Mouse (Mus musculus): Measurements from ENCODE around the gene Alox12b. TPM values are rescaled to one million over a fixed set of nuclear protein-coding genes. Genes with fewer than 3 reads are reported as not detected.

Gene Alox12b
- polyA plus RNA-seq, 1 experiment from 2014 or later, result not detected

- H3K36me3 ChIP-seq (ENCODE audit: inconsistent target), result no peaks in the 10 kb centered on the region
- H3K79me2 ChIP-seq (ENCODE audit: inconsistent target), result no peaks in the 10 kb centered on the region
- peak within 1 kb of the TSS; percentile 1; the same call in 1 of the 2 replicates for H3K4me3 ChIP-seq (ENCODE audit: inconsistent target)
- 8% methylated on average over 24 of the region's 27 CpGs for WGBS (ENCODE audit: missing documents)
- no peak within 1 kb of the TSS for H3K27ac ChIP-seq
Observed at GRCm38 (mm10) chr11:69120221-69121000, 36.4 kb upstream of the Alox12b start, which contains the start of gene Hes7. Gene Hes7, plus strand, starts transcription at chr11:69120404.

GRCm38 (mm10) chr11:69121001-69121740 is 35.6 kb upstream of the Alox12b start:
- Histone ChIP-seq H3K27ac (no peak overlapping the region), H3K79me2 (ENCODE audit: inconsistent target) (no peaks in the 10 kb centered on the region), H3K4me3 (ENCODE audit: inconsistent target) (peak overlapping the region; percentile 43), H3K36me3 (ENCODE audit: inconsistent target) (no peaks in the 10 kb centered on the region)
- WGBS (ENCODE audit: missing documents), result 1% methylated on average over 26 of the region's 33 CpGs

GRCm38 (mm10) chr11:69121741-69122335 is 35.0 kb upstream of the Alox12b start:
- H3K79me2 ChIP-seq (ENCODE audit: inconsistent target), result no peaks in the 10 kb centered on the region
- no peak overlapping the region for H3K27ac ChIP-seq
- H3K4me3 ChIP-seq (ENCODE audit: inconsistent target), result peak overlapping the region; percentile 43
- WGBS (ENCODE audit: missing documents), result 1% methylated on average over 25 of the region's 32 CpGs
- no peaks in the 10 kb centered on the region for H3K36me3 ChIP-seq (ENCODE audit: inconsistent target)

GRCm38 (mm10) chr11:69122336-69122951 is 34.3 kb upstream of the Alox12b start, which contains the start of gene 9130213A22Rik:
Gene 9130213A22Rik, minus strand, starts transcription at chr11:69122589.
- WGBS (ENCODE audit: missing documents), result under 1% methylated on average over 64 of the region's 66 CpGs
- no peak within 1 kb of the TSS for H3K27ac ChIP-seq

GRCm38 (mm10) chr11:69123056-69123692 is 33.6 kb upstream of the Alox12b start:
- no peaks in the 10 kb centered on the region for H3K36me3 ChIP-seq (ENCODE audit: inconsistent target)
- peak overlapping the region; percentile 55 for H3K4me3 ChIP-seq (ENCODE audit: inconsistent target)
- H3K27ac ChIP-seq, result no peak overlapping the region
- 2% methylated on average over 25 of the region's 29 CpGs for WGBS (ENCODE audit: missing documents)
- H3K79me2 ChIP-seq (ENCODE audit: inconsistent target), result no peaks in the 10 kb centered on the region

More at GRCm38 (mm10) chr11:69122336-69122951, 34.3 kb upstream of the Alox12b start, which contains the start of gene 9130213A22Rik:
- Histone ChIP-seq H3K4me3 (ENCODE audit: inconsistent target) (peak within 1 kb of the TSS; percentile 55), H3K36me3 (ENCODE audit: inconsistent target) (no peaks in the 10 kb centered on the region), H3K79me2 (ENCODE audit: inconsistent target) (no peaks in the 10 kb centered on the region)

GRCm38 (mm10) chr11:69123693-69124497 is 32.9 kb upstream of the Alox12b start:
- Histone ChIP-seq H3K4me3 (ENCODE audit: inconsistent target) (peak overlapping the region; percentile 55), H3K36me3 (ENCODE audit: inconsistent target) (no peaks in the 10 kb centered on the region), H3K79me2 (ENCODE audit: inconsistent target) (no peaks in the 10 kb centered on the region), H3K27ac (peak overlapping the region; percentile 19; the same call in 1 of the 2 replicates)
- under 1% methylated on average over 30 of the region's 31 CpGs for WGBS (ENCODE audit: missing documents)

- Histone ChIP-seq H3K79me2 (ENCODE audit: inconsistent target) (no peaks in the 10 kb centered on the region), H3K4me3 (ENCODE audit: inconsistent target) (peak overlapping the region; percentile 53; the same call in 1 of the 2 replicates), H3K36me3 (ENCODE audit: inconsistent target) (no peaks in the 10 kb centered on the region), H3K27ac (no peak overlapping the region)
- WGBS (ENCODE audit: missing documents), result 0% methylated on average over 3 of the region's 3 CpGs
Observed at GRCm38 (mm10) chr11:69124498-69124847, 32.3 kb upstream of the Alox12b start.

GRCm38 (mm10) chr11:69125041-69125851 is 31.5 kb upstream of the Alox12b start:
- H3K79me2 ChIP-seq (ENCODE audit: inconsistent target), result no peaks in the 10 kb centered on the region
- 0% methylated on average over 24 of the region's 24 CpGs for WGBS (ENCODE audit: missing documents)
- 0 out of 2 replicates have a peak overlapping the region, but pooled peaks have one; percentile 13 for H3K27ac ChIP-seq

GRCm38 (mm10) chr11:69125852-69125918 is 31.1 kb upstream of the Alox12b start, which contains the start of gene Aloxe3:
Gene Aloxe3, plus strand, starts transcription at chr11:69125896.
- WGBS (ENCODE audit: missing documents), result 0% methylated on average over 3 of the region's 3 CpGs
- no peaks in the 10 kb centered on the region for H3K79me2 ChIP-seq (ENCODE audit: inconsistent target)
- peak within 1 kb of the TSS; percentile 53 for H3K4me3 ChIP-seq (ENCODE audit: inconsistent target)
- 0 out of 2 replicates have a peak within 1 kb of the TSS, but pooled peaks have one; percentile 13 for H3K27ac ChIP-seq
- no peaks in the 10 kb centered on the region for H3K36me3 ChIP-seq (ENCODE audit: inconsistent target)

More at GRCm38 (mm10) chr11:69125041-69125851, 31.5 kb upstream of the Alox12b start:
- H3K36me3 ChIP-seq (ENCODE audit: inconsistent target), result no peaks in the 10 kb centered on the region
- peak overlapping the region; percentile 53 for H3K4me3 ChIP-seq (ENCODE audit: inconsistent target)

GRCm38 (mm10) chr11:69125919-69126705 is 30.7 kb upstream of the Alox12b start:
- 7% methylated on average over 20 of the region's 20 CpGs for WGBS (ENCODE audit: missing documents)
- Histone ChIP-seq H3K4me3 (ENCODE audit: inconsistent target) (peak overlapping the region; percentile 53), H3K27ac (no peak overlapping the region), H3K79me2 (ENCODE audit: inconsistent target) (no peaks in the 10 kb centered on the region), H3K36me3 (ENCODE audit: inconsistent target) (no peaks in the 10 kb centered on the region)

- Histone ChIP-seq H3K4me3 (ENCODE audit: inconsistent target) (no peak overlapping the region), H3K79me2 (ENCODE audit: inconsistent target) (no peaks in the 10 kb centered on the region), H3K27ac (no peak overlapping the region), H3K36me3 (ENCODE audit: inconsistent target) (no peaks in the 10 kb centered on the region)
- 71% methylated on average over 2 of the region's 2 CpGs for WGBS (ENCODE audit: missing documents)
Observed at GRCm38 (mm10) chr11:69126706-69127095, 30.1 kb upstream of the Alox12b start.

- 72% methylated on average over 8 of the region's 8 CpGs for WGBS (ENCODE audit: missing documents)
- H3K4me3 ChIP-seq (ENCODE audit: inconsistent target), result no peak overlapping the region
- no peaks in the 10 kb centered on the region for H3K79me2 ChIP-seq (ENCODE audit: inconsistent target)
- H3K27ac ChIP-seq, result no peak overlapping the region
- no peaks in the 10 kb centered on the region for H3K36me3 ChIP-seq (ENCODE audit: inconsistent target)
Observed at GRCm38 (mm10) chr11:69128426-69129122, 28.2 kb upstream of the Alox12b start.
